Mouse (Mus musculus) lung, postnatal 0 days (tissue): Measurements from ENCODE around the gene Hrc.

Source experiments
- CTCF ChIP-seq: IDR thresholded peaks from 2 replicates; pipeline ENCODE4 v1.5.1; 2016; ENCODE audit warnings: antibody characterized with exemption, mild to moderate bottlenecking
- EP300 ChIP-seq: IDR thresholded peaks from 2 replicates; pipeline ENCODE4 v1.6.1; 2016; ENCODE audit warnings: antibody characterized with exemption, mild to moderate bottlenecking, control low read depth

DNA sequence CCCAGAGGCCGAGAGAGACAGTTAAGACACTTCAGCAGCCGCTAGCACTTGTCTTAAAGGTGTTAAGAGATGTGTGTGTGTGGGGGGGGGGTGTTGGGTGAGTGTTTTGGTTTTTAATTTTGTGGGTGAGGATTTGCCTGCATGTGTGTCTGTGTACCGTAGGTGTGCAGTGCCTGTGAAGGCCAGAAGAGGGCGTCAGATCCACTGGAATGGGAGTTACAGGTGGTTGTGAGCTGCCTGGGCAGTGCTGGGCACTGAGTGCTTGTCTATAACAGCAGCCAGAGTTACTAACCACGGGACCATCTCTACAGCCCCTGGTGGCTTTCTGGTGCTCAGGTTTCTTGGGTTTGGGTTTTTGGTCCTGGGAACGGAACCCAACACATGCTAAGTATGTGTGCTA, 3.6 kb upstream of the Hrc start:
- peak; percentile 44 for TF ChIP-seq CTCF
- TF ChIP-seq EP300, result no peak
